Mouse (Mus musculus) liver, embryonic 14.5 days (tissue): ENCODE measurements around the gene Rassf5.

ENCODE experiments used
- CTCF ChIP-seq: IDR thresholded peaks from 2 replicates; pipeline ENCODE4 v1.5.1; 2016; ENCODE audit warnings: antibody characterized with exemption, low read depth, control low read depth
- EP300 ChIP-seq: IDR thresholded peaks from 2 replicates; pipeline ENCODE4 v1.6.1; 2016; ENCODE audit warnings: antibody characterized with exemption, low read depth

GRCm38 (mm10) chr1:131199976-131200375 lies 45.1 kb downstream of the Rassf5 start:
- TF ChIP-seq EP300 (no peak), CTCF (peak; percentile 42; the same call in 1 of the 2 replicates)
